Mouse (Mus musculus) CD4-positive helper T cell, adult 2 months (primary cell): ENCODE measurements around the gene Afdn.

Experiments
- DNase-seq: peaks from one replicate; pipeline ENCODE4 v3.0.0-alpha.2; 2012; ENCODE audit warnings: low read depth, missing footprints, low spot score

Gene Afdn

GRCm38 (mm10) chr17:13759853-13760627 is at the start of gene Afdn:
Afdn (plus strand) TSS chr17:13760539.
- DNase-seq = peak; percentile 50

- DNase-seq = no peak
These were observed 49.2 kb upstream of the Afdn start for GRCm38 (mm10) chr17:13711173-13711572.

DNA sequence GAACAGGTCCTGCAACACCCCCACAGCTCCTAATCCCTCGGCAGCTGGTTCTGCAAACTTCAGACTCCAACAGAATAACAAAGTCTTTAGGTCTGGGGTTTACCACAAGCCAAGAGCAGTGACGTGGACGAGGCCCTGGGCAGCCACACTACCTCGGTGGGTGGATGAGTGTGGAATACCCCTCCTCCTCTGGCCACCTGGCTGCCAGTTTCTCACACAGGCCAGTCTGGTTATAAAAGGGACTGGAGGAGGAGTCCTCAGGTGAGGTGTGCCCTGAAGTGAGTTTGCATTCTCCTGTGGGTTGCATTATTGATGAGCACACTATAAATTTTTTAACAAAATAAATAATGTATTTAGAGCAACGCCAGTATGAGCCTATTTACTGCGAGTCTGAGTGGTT is 48.2 kb upstream of the Afdn start:
- no peak for DNase-seq

DNA sequence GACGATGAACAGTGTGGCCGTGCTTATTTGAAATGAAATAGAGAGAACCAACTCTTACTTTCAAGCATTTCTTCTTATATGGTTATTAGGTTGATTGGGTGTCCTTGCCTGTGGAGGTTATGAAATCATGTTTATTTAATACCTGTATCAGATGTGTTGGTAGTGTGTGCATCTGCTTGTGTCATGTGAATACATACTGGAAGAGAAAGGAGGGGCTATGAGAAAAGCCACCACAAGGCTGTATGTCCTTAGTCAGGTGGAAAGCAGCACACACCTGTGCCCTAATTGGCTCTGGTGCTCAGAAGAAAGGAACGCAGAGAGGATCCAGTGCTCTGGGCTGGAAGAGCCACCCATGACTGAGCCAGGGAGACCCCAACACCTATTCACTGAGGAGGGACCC is 47.8 kb upstream of the Afdn start:
- no peak for DNase-seq

DNA sequence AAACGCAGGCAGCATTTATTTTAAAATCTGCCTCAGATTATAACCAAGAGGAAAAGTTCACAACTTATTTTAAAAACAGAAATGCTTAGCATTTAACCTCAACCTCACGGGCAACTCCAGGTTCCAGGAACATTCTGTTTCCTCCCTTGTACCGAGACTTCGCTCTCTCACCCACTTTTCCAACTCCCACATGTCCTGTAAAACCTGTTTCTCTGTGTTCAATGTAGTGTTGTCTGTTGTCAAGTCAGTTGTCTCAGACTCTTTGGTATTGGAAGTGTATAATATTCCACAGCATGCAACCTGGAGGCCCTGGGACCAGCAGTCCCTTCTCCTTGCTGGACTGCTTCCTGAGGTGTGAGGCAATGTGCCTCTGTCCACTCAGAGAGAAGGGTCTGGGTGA is 46.2 kb upstream of the Afdn start:
- DNase-seq = no peak

GRCm38 (mm10) chr17:13714654-13715053 is 45.7 kb upstream of the Afdn start:
- DNase-seq = no peak

DNA sequence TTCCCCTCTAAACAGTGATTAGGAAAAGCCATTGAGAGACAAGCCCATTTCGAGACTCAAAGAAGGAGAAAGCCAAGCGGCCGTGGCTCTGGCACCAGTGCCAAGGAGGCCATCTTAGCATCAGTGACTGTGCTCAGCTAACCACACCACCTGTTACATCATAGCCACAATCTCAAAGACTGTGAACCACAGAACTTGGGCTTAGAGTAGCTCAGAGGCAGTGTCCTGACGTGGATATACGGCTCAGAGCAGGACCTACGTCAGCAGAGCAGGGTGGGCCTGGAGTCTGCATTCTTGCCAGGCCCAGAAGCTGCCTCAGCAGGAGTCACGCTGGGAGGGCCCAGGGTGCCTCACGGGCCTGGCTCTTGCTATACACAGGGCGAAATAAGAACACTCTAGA is 44.8 kb upstream of the Afdn start:
- DNase-seq = peak; percentile 22

- no peak for DNase-seq
These were observed 44.0 kb upstream of the Afdn start for GRCm38 (mm10) chr17:13716336-13716735.

DNA sequence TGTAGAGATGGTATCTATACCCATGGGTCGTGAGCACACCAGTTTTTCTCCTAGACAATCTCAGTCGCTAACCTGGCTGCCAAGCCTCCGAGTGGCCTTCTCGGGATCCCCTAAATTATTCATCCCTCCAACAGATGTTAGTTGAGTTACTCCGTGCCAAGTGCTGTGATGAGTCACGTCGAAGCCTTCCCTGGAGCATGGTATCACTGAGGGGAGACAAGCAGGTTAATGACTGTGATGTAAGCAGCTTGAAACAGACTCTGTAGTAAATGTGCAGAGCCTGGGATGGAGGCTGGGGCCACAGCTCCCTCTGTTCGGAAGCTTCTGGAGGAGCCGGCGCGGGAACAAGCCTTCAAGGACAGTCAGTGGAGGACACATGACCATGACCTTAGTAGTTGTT is 42.9 kb upstream of the Afdn start:
- no peak for DNase-seq

DNA sequence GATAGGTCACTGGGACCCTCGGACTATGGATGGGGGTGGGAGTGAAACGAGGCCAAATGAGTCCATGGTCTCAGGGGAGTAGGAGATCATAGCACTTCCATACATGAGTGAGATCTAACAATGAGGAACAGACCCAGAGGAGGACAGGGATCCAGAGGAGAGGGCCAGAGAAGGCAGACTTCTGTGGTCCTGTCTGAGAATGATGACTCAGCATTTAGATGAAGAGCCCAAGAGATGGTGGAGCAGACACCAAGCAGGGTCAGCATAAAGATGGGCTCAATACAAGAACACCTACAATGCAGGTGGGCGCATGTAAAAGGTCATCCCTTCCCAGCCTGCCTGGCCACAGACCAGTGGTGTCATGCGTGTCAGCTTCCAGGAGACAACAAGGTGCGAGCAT is 40.2 kb upstream of the Afdn start:
- DNase-seq = no peak

- DNase-seq = no peak
These were observed 39.0 kb upstream of the Afdn start for GRCm38 (mm10) chr17:13721372-13721771.

DNA sequence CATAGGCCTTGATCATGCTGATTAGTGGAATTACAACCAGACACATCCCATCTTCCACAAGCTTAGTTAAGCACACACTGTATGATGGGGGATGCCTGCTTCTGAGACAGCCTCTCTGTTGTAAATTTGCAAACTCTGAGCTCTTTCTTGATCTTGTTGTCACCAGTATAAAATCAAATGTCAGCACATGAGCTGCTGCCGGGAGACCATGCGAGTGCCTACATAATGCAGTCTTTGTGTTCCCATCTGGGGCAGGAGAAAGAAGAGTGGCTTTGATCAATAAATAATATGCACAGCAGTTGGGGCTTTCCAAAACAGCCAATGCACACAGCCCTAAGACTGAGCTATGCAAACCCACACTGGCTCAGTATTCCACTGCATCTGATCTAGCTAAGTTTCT is 37.9 kb upstream of the Afdn start:
- no peak for DNase-seq

- DNase-seq = no peak
These were observed 35.3 kb upstream of the Afdn start for GRCm38 (mm10) chr17:13725004-13725550.

- no peak for DNase-seq
These were observed 33.4 kb upstream of the Afdn start for GRCm38 (mm10) chr17:13726832-13727355.

GRCm38 (mm10) chr17:13730980-13731726 is 29.2 kb upstream of the Afdn start:
- no peak for DNase-seq

- DNase-seq = no peak
These were observed 28.6 kb upstream of the Afdn start for GRCm38 (mm10) chr17:13731727-13732112.

DNA sequence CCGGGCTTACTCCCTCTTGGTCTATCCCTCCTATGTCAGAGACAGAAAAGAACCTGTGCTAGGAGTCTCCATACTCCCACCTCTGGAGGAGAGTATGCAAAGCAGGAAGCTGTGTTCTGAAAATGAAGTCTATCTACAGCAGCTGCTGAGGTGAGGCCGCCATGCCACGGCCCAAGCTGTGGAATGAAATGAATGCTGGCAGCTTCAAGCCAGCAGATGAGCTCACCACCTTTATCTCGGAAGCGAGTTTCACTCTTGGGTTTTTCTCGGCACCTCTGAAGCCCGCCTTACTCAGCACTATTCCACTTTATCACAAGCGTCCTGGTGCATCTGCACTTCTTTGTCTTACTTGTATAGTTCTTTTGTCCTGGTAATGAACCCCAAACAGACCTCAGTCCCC is 27.7 kb upstream of the Afdn start:
- DNase-seq = no peak

GRCm38 (mm10) chr17:13733971-13734370 is 26.4 kb upstream of the Afdn start:
- no peak for DNase-seq

GRCm38 (mm10) chr17:13735057-13735456 is 25.3 kb upstream of the Afdn start:
- no peak for DNase-seq

DNA sequence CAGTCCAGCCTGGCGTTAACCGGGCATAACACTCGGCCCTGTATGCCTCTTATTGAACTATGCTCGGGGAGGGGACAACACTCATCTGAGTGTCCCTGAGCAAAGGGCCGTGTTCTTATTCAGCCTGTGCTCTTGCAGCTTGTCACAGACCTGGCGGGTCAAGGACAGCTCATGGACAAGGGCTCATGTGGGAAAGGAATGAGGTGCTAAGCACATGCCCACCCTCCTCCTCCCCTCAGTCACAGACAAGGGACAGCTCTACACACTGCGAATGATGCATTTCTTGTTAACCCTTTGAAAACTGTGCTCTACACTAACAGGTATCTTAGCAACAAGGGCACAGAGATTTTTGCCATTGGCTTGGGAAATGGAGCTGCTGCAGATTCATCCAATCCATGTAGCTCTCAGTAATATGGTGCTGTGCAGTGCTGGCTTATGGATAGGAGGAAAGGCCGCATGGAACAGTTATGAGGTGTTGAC is 24.5 kb upstream of the Afdn start:
- DNase-seq = no peak

- no peak for DNase-seq
These were observed 23.0 kb upstream of the Afdn start for GRCm38 (mm10) chr17:13737336-13737735.

DNA sequence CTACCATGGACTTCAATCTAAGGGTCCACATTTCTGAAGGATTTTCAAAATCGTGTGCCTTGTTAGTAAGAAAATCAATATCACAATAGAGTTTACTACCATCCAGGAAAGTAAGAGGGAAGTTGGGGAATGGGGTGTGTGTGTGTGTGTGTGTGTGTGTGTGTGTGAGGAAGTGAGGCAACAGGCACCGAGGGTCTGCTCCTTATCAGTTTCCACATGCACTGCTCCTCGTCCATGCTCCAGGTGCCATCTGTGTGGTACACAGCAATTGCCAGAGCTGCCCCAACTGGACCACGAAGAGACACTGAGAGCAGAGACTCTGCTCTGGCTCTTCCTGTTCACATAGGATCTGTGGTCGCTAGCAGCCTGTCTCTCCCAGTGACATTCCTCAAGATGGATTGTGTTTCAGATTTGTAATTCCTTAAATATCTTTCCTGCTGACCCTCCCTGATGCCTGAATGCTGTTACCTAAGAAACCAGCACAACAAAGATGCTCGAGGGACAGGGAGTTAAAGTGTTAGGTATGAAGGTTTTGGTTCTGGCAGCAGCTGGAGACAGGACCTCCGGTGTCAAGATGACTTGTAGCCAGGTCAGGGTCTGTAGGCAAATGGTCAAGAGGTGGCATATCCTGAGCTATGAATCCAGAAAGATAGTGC is 22.1 kb upstream of the Afdn start:
- DNase-seq = no peak
